Mouse (Mus musculus): ENCODE data around the gene Elp5.

The Elp5 gene

DNA sequence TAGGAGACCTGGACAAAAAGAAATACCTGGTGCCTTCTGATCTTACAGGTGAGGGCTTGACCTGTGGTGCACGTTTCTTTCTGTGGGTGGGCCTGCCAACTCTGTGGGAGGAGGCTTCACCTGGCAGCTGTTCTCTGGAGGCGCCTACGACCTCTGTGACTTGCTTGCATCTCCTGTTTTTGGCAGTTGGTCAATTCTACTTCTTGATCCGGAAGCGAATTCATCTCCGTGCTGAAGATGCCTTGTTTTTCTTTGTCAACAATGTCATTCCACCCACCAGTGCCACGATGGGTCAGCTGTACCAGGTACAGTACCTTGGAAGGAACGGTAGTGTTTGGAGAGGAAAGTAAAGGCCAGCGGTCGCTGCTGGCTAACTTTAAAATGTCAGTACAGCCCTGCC lies 10.1 kb upstream of the Elp5 start:
- DNase-seq (ENCODE audit: low read depth, low spot score): no peak

DNA sequence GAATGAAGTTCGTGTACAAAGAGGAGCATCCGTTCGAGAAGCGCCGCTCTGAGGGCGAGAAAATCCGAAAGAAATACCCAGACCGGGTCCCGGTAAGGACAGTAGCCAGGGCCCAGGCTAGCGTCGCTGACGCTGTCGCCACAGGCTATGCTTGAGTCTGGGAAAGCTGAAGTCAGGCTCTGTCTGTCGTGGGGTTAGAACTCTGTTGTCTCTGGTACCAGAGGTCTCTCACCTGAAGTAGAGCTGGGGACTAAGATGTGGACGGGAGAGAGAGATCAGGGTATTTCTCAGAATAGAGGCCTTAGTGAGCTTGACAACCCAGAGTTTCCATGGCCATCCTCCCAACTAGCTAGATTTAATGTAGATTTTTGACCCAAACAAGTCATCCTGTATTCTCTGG lies 9.4 kb upstream of the Elp5 start:
- DNase-seq (ENCODE audit: low read depth, low spot score): no peak

GRCm38 (mm10) chr11:69990850-69991691 lies 8.8 kb upstream of the Elp5 start, which contains the start of gene Gabarap:
Gene Gabarap, plus strand, starts transcription at chr11:69991143.
- peak; percentile 99 for DNase-seq (ENCODE audit: low read depth, low spot score)

DNA sequence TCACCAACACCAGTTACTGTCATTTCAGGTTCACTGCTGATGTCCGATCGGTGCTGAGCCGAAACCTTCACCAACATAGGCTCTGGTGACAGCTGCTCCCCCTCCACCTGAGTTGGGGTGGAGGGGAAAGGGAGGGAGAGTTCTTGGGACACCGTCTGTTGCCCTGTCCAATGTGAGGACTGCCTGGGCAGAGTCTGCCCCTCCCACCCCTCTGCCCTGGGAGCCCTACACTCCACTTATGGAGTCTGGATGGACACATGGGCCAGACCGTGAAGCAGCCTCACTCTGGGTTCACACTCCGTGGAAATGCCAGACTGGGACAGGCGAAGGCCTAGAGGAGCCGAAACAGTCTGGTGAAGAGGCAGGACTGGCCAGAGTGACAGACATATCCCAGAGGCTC lies 7.6 kb upstream of the Elp5 start:
- no peak for DNase-seq (ENCODE audit: low read depth, low spot score)

DNA sequence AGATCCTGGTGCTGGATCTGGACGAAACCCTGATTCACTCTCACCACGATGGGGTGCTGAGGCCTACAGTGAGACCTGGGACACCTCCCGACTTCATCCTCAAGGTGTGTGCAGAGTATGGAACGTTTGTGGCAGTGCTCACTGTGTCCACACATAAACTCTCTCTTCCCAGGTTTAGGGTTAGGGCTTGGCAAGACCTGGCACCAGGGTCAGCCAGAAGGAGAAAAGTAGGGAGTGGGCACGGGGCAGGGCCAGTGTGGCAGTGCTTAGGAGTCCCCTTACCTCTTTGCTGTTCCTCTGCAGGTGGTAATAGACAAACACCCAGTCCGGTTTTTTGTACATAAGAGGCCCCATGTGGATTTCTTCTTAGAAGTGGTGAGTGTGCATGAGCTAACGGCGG lies 2.1 kb upstream of the Elp5 start:
- DNase-seq (ENCODE audit: low read depth, low spot score): no peak

GRCm38 (mm10) chr11:69983377-69983776 lies 1.1 kb upstream of the Elp5 start:
- DNase-seq (ENCODE audit: low read depth, low spot score): no peak

GRCm38 (mm10) chr11:69982877-69983276 lies 560 bp upstream of the Elp5 start:
- DNase-seq (ENCODE audit: low read depth, low spot score): no peak

DNA sequence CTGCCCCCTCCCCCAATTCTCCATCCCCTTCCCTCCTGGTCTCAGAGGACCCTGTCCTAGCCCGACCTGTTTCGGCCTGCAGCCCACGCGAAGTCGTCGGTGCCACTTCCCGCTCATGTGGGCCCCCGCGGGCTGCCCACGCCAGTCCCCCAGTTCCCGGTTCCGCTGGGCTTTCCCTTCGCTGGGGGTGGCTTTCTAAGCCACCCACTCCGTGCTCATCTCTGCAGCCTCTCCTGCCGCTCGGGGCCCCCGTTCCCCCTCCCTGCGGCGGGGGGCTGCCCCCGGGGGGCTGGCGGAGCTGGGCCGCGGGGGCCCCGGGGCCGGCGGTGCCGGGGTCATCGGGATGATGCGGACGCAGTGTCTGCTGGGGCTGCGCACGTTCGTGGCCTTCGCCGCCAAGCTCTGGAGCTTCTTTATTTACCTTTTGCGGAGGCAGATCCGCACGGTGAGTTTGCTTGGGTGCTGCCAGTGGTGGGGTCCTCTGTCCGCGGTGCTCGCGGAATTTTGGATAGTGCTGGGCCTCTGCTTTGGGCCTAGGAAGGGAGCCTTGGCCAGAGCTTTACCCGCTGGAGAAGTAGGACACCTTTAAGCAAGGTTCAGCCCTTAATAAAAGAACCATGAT lies 1.1 kb downstream of the Elp5 start, which contains the start of gene Ctdnep1:
Ctdnep1 (plus strand) TSS at position 16 of the 622 bp plus-strand sequence.
- DNase-seq (ENCODE audit: low read depth, low spot score): no peak

DNA sequence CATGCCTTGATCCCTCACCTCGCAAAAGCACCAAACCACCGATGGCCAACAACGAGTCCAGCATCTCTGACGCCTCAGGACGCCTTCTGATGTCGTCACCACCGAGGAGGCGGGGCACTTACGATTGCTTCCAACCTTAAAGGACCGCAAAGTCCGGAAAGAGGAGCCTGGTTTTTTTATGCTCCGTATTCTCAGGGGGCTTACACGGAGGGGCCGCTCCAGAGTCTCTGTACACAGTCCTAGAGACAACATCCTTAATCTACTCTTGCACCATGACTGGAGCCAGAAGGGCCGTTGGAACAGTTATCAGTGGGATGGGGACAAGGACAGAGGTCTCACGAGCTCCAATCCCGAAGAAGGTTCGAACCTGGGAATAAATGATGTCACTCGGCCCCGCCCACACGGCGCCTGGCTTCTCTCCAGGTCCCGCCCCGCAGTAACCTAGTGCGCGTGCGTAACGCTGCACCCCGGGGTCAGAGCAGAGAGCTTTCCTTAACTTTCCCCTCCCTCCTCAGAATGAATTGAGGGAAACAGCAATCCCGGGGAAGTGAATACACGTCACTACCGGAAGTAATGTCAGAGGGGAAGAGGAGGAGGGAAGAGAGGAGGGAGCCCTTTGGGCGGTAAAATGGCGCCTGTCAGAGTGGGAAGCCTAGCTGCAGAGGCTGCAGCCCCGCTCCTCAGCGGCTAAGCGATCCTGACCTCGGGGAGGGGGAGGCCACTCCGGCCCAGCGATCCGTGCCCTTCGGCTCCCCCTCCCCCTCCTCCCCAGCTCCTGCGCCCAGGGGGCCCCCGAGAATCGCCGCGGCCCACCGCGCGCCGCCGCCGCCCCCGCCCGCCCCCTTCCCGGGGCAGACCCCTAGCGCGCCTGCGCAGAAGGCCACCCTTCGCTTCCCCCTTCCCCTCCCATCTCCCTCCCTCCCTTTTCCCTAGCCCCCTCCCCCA lies 1.8 kb downstream of the Elp5 start:
- DNase-seq (ENCODE audit: low read depth, low spot score): peak; percentile 99

DNA sequence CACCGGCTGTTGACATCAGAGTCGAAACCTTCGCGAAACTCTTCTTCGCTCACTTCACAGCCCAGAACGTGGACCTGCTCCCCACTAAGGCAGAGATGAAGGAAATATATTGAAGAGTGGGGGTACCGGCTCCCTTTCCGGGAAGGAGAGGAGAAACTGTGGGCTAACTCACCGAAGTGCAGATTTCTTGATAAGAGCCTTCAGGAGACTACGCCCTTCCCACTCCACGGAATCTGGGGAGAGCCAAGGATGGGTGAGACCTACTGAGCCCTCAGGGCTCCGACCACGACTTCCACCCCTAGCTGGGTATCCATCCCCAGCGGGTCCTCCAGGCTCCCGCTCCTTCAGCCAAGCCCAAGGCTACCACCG lies 2.5 kb downstream of the Elp5 start:
- DNase-seq (ENCODE audit: low read depth, low spot score): no peak

DNA sequence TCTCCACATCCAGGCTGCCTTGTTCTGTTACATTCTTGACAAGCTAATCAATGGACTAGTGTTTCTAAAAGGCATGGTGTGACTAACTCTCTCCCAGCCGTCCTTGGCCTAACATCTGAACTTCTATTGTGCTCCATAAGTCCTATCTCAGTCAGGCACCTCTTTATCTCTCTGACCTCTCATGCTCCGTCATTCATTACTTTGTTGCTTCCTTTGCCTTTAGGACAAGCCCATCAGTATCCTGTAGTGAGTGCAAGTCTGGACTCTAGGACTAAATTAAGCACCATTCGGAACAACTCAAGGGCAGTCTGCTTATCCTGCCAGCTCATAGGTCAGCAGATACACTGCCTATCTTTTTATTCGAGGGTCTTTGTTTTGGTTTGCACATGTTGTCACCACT lies 6.0 kb downstream of the Elp5 start:
- no peak for DNase-seq (ENCODE audit: low read depth, low spot score)

DNA sequence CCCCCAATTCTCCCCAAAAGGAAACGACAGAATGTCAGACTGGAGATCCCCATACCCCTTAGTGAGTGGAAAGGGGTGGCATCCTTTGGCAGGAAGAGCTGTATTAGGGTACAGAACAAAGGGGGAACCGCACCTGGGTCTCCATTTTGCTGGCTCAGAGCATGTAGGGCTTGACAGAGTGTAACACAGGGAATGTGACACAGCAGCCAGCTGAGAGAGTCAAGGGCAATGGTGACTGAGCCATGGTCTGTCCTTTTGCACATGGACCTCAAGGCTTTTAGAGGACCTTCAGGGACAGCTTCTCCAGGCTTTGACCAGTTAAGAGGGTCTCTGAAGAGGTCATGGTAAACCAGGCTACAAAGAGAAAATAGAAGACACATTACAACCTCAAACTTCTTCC lies 7.4 kb downstream of the Elp5 start:
- DNase-seq (ENCODE audit: low read depth, low spot score): no peak

DNA sequence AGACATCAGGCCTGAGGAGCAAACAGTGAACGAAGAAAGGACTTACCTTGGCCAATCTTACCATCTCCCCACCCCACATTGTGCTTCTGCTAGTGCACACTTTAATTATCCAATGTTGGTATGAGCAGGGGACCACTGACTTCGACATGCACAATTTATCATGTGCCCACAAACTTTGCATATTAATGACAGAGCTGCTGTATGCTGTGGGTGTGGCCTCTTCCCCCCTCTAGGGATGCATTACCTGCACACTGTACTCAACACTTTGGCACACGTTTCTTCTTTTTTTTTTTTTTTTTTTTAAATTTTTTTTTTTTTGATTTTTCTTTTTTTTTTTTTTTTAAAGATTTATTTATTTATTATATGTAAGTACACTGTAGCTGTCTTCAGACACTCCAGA lies 11.5 kb downstream of the Elp5 start:
- no peak for DNase-seq (ENCODE audit: low read depth, low spot score)

GRCm38 (mm10) chr11:69970222-69970621 lies 12.1 kb downstream of the Elp5 start:
- no peak for DNase-seq (ENCODE audit: low read depth, low spot score)

DNA sequence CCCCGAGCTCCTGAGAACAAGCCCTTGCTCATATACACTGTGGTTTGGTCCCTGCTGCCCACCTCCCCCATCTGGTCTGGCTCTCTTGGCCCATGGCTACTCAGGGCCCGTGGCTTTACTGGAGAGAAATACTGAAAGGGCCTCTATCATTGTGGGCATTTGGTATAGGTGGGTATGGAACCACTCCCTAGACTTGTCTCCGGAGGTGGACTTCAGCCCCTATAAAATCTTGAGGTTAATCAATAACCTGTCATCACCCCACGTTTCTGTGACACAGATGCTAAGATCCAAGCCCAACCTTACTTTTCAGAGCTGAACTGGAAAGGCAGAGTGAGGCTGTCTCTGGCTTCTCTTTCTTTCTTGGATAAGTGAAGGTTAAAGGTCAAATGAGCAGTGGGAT lies 13.5 kb downstream of the Elp5 start:
- DNase-seq (ENCODE audit: low read depth, low spot score): no peak

DNA sequence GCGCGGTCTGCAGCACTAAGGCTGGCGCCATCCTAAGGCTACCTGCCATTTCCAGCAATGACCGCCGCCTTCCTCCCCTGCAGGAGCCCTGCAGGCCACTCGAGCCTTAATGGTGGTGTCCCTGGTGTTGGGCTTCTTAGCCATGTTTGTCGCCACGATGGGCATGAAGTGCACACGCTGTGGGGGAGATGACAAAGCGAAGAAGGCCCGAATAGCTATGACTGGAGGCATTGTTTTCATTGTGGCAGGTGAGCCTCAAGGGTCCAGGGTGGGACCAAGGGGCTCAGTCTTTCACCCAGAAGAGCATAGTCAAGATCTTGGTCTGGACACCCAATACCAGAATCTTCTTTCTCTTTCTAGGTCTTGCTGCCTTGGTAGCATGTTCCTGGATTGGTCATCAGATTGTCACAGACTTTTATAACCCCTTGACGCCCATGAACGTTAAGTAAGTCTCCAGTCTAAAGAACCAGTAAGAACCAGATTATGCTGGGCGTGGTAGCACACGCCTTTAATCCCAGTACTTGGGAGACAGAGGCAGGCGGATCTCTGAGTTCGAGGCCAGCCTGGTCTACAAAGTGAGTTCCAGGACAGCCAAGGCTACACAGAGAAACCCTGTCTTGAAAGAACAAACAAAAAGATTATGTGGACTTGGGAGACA lies 15.3 kb downstream of the Elp5 start:
- no peak for DNase-seq (ENCODE audit: low read depth, low spot score)

- no peak for DNase-seq (ENCODE audit: low read depth, low spot score)
Observed at GRCm38 (mm10) chr11:69966006-69966859, 16.1 kb downstream of the Elp5 start.

DNA sequence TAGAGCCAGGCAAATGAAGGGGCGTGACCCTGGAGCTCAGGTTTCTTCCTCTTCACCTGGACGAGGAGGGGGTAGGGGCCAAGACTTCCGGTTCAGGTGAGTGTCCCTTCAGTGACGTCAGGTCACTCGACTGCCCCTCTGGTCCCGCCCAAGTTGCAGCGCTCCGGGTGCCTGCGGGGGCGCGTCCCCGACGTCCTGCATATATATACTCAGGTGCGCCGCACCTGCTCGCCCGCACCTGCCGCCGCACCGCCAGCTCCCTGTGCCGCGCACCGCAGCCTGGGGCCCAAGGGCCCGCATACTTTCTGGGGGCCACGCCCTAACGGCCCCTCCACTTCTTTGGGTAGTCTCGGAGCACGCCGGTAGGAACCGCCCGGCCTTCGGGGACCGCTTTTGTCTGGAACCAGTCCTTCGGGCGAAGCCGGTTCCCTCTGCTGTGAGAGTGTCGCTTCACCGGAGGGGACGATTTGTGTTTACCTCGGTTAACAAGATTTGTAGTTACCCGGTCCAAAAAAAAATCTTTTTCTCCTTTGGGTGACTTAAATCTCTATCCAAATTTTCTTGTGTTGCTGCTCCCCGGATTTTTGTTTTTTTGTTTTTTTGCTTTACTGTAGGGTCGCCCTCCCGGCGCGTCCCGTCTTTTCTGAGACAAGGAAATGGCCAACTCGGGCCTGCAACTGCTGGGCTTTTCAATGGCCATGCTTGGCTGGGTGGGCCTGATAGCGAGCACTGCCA lies 16.9 kb downstream of the Elp5 start:
- DNase-seq (ENCODE audit: low read depth, low spot score): no peak

GRCm38 (mm10) chr11:69964650-69965270 lies 17.6 kb downstream of the Elp5 start, which contains the start of gene Cldn7:
Gene Cldn7, plus strand, starts transcription at chr11:69964779.
- no peak for DNase-seq (ENCODE audit: low read depth, low spot score)
